Mouse (Mus musculus): Measurements from ENCODE around the gene Ghrl. TPM values are rescaled to one million over a fixed set of nuclear protein-coding genes. Genes with fewer than 3 reads are reported as not detected.
"Not testable (repeated sequence)": the region's sequence is repeated elsewhere in the genome, so short reads cannot be mapped to it uniquely, and the experiment has no call there.

The Ghrl gene
- total RNA-seq (2017) = 0.74 TPM in 1 of 2 replicates, not detected in the other

DNA sequence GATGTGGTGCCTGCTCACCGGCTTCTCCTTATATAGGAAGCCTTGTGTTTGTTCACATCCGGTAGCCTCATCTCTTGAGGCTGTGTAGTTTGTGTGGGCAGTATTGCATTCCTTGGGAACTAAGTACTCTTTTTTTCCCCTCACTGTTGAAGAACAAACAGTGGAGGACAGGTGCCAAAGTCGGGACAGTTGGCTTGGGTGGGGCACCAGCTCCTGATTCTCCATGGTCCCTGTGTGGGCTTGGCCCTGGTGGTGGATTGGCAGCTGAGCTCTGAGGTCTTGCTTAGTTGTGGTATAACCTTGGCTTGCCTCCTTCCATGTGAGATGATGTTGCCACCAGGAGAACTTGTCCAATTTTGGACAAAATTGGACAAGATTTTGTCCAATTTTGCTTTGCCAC lies at the start of gene Ghrl:
Gene Ghrl, minus strand, starts transcription at position 3 of the 400 bp plus-strand sequence.
- ATAC-seq (ENCODE audit: extremely low read depth, insufficient number of reproducible peaks, low FRiP score, poor library complexity, severe bottlenecking) = no peak

DNA sequence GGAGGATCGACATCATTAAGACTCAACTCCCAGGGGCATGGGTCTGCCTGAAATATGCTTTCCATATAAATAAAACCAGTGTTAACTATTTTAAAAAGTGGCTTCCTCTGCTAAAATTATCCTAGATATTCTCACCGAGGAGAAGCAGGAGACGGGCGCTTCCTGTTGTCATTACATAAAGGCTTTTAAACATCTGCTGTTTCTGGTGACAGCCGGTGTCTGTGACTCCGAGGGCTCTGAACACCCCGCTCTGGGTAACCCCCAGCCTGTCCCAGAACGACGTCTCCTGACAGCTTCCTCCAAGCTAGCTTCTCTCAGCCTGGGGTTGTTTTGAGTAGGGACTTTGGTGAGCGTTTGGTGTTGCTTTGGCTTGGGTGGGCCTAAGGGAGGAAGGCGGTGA lies 49.1 kb upstream of the Ghrl start:
- ATAC-seq (ENCODE audit: extremely low read depth, insufficient number of reproducible peaks, low FRiP score, poor library complexity, severe bottlenecking) = no peak

DNA sequence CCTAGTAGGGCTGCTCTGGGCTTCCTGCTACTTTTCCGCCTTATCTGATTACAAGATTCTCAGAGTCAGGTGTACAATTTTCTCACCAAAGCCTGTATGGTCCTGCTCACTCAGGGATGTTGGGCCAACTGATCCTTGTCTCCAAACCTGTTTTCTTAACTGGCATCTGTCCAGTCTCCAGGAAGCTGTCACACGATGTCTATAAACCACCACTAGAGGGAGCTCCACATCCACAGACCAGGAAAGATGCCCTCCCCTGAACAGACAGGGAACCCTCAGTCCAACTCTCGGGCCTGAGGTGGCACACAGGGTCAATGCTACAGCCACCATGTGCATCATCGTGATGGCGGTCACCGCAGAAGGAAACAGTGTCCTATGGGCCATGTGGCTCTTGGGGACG lies 42.0 kb upstream of the Ghrl start:
- peak; percentile 37; the same call in 1 of the 2 replicates for ATAC-seq (ENCODE audit: extremely low read depth, insufficient number of reproducible peaks, low FRiP score, poor library complexity, severe bottlenecking)

DNA sequence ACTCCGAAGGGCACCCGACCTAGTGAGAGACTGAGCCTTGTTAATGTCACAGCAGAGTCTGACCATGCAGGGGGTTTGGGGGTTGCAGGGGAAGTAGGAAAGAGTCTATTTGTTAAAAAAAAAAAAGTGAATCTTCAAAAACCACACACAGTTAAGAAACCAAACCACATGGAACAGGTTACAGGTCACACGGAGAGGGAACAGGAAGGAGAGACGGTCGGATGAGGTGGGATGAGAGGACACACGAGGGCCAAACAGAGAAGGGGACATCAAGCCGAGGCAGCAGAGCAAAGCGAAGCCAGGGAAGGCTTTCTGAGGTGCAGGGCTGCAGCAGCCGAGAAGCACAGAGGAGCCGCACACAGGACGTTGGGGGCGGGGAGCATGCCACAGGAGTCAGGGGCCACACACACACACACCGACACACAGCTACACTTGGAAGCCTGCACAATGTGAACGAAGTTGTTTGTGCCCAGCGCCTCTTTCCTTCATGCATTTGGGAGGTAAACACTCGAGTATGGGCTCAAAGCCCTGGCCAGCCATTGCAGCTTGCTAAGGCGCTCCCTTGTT lies 29.5 kb upstream of the Ghrl start:
- ATAC-seq (ENCODE audit: extremely low read depth, insufficient number of reproducible peaks, low FRiP score, poor library complexity, severe bottlenecking) = no peak

DNA sequence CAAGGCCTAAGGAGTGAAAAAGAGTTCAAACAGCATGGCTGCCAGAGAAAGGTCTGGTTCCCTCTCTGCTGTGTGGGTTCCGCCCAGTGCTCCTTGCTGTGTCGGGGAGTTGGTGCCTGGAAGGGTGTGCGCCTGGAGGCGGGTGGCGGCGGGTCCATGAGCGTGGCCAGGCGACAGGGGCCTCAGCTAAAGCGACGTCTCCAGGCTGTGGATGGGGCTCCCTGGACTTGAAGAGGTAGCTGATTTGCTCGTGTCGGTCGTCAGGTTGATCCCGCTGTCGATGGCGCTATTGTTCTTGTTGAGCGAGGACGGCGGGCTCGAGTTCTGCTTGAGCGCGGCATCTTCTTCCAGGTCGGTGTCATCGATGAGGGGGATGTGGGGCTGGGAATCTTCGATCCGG lies 28.7 kb upstream of the Ghrl start:
- no peak for ATAC-seq (ENCODE audit: extremely low read depth, insufficient number of reproducible peaks, low FRiP score, poor library complexity, severe bottlenecking)

DNA sequence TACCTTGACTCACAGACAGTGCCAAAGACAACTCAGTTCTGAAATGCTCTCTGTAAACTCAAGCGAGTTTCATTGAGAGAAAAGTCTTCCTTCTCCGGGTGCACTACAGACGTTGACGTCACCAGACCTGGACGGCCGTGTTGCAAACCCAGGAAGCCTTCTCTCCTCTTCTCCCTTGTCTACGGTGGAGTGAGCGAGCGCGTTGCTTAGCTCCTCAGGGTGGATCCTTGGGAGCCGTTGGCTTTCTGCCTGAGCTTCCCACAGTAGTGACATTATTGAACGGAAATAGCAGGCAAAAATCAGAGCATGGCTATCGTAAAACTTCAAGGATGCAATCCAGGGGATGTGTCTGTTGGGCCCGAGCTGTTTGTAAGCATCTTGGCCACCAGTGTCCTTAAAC lies 27.6 kb upstream of the Ghrl start:
- no peak for ATAC-seq (ENCODE audit: extremely low read depth, insufficient number of reproducible peaks, low FRiP score, poor library complexity, severe bottlenecking)

DNA sequence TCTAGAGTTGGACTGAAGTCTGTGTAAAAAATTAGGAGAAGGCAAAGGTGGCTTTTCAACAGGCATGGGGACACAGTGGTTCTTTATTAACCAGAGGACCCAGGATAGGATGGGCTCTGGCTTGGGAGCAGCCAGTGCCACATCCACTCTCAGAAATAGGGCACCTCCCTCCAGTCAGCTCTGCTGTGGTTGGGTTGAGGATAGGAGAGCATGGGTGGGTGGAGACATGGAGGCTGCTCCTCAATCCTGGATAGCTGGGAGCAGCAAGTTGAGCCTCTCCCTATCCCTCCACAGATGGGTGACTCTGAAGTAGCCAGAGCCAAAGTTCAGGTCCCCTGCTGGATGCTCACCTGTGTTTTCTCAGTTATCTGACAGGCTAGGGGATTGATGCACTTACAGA lies 25.4 kb upstream of the Ghrl start:
- no peak for ATAC-seq (ENCODE audit: extremely low read depth, insufficient number of reproducible peaks, low FRiP score, poor library complexity, severe bottlenecking)

DNA sequence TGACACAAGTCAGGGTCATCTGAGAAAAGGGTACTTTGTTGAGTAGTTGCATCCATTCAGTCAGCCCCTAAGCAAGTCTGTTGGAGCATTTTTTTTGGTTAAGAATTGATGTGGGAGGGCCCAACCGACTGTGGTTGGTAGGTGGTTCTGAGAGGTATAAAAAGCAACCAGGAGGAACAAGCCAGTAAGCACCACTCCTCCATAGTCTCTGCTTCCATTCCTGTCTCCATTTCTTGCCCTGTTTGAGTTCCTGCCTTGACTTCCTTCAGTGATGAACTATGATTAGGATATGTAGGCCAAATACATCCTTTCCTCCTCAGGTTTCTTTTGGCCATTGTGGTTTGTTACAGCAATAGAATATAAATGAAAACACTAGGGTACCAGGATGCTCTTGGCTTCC lies 23.4 kb upstream of the Ghrl start:
- ATAC-seq (ENCODE audit: extremely low read depth, insufficient number of reproducible peaks, low FRiP score, poor library complexity, severe bottlenecking) = no peak

DNA sequence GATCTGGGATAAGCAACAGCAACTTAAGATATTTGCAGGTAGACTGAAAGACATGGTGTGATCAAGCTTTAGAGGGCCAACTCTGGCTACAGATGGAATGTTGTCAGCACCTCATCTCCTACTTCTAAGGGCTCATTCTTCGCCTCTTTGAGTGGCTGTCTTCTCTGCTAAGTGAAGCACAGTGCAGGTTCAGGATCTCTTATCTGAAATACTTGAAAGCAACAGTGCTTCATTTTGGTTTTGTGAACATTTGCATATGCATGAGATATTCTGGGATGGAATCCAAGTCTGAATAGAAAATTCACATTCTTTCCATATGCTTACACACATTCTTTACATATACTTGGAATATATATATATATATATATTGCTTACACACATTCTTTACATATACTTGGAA lies 22.6 kb upstream of the Ghrl start:
- ATAC-seq (ENCODE audit: extremely low read depth, insufficient number of reproducible peaks, low FRiP score, poor library complexity, severe bottlenecking) = no peak

DNA sequence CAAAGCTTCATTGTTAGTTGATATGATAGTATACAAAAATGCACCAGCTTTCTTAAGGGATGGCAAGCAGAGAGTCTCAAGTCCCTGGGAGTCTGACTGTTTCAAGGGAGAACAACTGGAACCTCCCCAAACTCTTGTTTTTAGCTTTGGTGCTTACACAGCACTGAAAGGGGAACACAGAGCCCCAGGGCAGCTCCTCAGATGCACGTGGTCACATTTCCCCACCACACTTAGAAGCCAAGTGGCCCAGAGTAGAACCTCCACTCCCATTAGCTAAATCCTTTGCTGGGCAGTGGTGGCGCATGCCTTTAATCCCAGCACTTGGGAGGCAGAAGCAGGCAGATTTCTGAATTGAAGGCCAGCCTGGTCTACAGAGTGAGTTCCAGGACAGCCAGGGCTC lies 21.7 kb upstream of the Ghrl start:
- ATAC-seq (ENCODE audit: extremely low read depth, insufficient number of reproducible peaks, low FRiP score, poor library complexity, severe bottlenecking) = no peak

DNA sequence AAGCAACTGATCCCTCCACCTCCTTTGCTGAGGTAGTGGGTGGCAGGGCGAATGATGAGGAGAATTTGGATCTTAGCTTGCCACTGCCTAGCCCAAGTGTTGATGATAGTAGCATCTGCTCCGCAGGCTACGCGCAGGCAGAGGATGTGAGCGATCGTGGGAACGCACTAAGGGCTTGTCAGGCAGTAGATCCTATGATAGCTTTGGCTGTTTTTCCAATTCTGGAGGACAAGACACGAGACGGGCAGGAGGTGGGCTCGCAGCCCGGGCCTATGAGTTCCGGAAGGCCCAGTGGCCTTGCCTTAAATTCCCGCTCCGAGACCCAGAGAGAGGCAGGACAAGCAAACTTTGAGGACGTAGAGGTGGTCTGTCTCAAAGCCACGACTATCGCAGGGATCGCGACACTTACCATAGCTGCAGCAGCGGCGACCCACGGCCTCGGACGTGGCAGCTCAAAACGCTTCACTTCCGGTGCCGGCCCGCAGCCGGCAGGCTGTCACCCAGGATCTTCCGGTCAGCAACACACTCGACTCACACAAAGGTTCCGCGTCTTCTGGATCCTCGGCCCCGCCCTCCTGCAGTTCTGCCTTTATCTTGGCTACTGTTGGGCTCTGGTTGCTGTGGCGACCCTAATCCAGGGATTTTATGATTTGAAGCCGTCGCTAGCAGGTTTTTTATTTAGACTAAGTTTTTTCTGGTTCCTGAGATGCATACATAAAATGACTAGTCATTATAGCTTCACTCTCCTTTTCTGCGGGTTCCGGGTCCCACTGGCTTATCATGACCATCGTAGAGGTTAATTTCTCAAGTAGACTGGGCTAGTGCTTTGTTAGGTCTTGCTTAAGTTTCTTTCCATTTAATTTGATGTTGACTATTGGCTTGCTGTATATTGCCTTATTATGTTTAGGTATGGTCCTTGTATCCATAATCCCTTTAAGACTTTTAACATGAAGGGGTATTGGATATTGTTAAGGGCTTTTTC lies 20.8 kb upstream of the Ghrl start, which contains the start of gene Sec13:
Gene Sec13, minus strand, starts transcription at position 508 of the 982 bp plus-strand sequence.
- peak; percentile 94 for ATAC-seq (ENCODE audit: extremely low read depth, insufficient number of reproducible peaks, low FRiP score, poor library complexity, severe bottlenecking)

DNA sequence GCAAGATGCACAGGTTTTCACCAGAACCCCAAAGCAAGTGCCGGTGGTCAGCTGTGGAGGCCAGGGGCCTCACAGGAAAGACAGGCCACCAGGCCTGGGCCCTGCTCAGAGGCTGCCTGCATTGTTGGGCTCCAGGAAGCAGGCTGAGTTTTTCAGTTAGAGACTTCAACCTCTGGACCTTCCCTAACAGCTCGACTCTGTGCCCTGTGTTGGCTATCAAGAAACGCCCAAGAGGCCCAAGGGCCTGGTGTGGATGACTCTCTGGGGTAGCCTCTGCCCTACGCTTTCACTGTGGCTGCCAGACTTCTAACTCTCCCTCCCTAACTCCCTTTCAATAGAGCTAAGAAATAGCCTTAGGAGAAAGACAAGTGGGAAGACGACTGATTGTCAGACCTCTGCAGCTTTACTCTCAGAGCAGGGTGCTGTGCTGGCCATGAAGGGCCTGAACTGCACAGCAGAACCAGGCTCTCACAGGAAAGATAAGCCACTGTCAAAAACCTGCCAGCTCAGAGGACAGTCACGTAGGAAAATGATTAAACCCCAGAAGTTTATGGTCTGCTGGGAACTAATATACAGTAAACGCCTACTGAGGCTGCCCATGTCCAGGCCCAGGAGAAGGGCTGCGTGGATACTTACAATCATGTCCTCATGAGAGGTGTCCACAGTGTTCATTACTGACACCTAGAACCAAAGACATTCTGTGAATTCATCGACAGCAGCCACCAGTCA lies 17.8 kb upstream of the Ghrl start:
- no peak for ATAC-seq (ENCODE audit: extremely low read depth, insufficient number of reproducible peaks, low FRiP score, poor library complexity, severe bottlenecking)

DNA sequence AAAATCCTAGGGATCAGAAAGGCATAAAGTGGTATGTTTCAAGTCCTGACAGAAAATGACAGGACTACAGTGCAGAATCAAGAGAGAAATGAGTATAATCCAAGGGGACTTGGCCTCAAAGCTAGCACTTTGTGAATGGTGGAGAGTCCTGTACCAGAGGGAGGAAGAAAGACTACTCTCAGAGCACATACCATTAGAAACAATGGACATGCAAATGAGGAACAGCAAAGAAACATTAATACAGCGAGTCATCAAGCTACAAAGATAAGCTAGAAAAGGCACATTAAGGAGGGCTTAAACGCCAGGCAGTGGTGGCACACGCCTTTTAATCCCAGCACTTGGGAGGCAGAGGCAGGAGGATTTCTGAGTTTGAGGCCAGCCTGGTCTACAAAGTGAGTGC lies 11.6 kb upstream of the Ghrl start:
- ATAC-seq (ENCODE audit: extremely low read depth, insufficient number of reproducible peaks, low FRiP score, poor library complexity, severe bottlenecking) = no peak

DNA sequence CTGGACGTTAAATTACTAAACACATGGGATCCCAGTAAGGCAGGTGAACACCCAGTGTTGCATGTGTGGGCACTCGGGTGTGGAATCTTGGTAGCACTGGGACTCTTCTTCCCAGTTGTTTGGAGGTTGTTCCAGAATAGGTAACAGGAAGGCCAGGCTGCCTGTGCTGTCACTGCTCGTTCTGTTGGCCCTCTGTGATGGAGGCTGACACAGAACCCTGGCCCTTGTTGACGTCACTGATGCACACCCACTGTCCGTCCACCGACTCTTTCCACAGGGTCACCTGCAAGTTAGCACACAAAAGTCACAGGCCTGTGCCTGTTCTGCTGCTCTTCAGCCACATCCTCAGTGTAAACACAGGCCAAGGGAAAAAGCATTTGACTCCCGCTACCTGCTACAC lies 8.5 kb upstream of the Ghrl start:
- ATAC-seq (ENCODE audit: extremely low read depth, insufficient number of reproducible peaks, low FRiP score, poor library complexity, severe bottlenecking) = peak; percentile 9; the same call in 1 of the 2 replicates

DNA sequence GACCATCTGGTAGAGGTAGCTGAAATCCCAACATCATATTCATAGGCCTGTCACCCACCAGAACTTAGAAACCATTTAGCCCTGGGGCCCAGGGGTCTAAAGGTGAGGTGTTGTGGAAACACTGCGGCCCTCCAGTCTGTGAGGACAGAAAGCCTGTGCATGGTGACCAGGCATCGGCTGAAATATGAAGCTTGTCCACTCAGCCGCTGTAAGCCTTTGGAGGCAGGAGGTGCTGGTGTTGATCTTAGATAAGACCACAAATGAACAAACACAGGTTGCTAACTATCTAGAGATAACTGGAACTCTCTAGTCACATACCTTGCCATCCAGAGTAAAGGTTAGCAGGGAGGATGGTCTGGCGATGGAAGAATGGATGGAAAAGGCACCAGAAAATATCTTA lies 1.4 kb upstream of the Ghrl start:
- ATAC-seq (ENCODE audit: extremely low read depth, insufficient number of reproducible peaks, low FRiP score, poor library complexity, severe bottlenecking) = no peak

DNA sequence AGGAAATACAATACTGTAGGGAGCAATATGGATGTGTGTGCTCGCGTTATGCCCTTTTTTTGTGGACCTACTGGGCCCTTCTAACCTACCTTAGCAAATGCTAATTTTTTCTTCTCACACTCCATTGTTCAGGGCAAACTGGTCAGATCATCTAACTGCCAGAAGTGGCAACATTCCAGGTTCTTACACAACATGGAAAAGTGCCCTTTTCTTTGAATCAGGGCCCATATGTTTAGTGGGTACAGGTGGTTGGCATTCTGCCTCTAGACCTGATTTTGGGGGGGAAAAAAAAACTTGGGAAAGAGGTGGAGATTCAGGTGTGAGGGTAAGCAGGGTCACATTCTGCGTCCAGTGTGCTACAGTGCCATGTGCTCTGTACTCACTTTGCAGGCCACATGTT lies 2.1 kb downstream of the Ghrl start:
- ATAC-seq (ENCODE audit: extremely low read depth, insufficient number of reproducible peaks, low FRiP score, poor library complexity, severe bottlenecking) = no peak

DNA sequence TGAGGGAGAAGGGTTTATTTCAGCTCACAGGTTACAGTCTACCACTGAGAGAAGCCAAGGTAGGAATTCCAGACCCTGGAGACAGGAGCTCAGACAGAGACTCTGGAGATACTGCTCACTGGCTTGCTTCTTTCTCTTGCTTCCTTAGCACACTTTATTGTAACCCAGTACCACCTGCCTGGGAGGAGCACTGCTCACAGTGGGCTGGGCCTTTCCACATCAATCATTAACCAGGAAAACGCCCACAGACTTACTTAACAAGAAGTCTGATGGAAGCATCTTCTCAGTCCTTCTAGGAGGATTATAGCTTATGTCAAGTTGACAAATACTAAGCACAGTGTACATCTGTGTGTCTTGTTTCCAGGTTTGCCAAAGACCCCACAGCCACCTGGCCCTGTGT lies 4.9 kb downstream of the Ghrl start:
- ATAC-seq (ENCODE audit: extremely low read depth, insufficient number of reproducible peaks, low FRiP score, poor library complexity, severe bottlenecking) = no peak

DNA sequence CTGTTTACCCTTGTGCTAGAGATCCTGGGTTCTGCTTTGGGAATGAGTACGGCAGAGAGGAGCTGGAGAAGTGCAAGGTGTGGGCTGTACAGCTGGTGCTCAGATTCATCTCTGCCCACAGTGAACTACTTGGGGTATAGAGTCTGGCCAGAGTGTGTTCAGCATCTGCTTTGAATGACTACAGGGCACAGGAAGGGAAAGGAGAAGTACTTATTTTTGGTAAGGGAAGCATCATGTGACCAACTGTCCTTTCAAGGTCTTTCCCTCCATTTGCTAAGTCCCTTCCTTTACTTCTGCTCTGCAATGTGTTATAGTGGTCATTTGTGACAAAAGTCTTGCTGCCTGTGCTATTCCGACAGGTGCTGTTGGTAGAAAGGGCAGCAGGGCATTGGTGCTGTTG lies 5.4 kb downstream of the Ghrl start:
- peak; percentile 48; the same call in 1 of the 2 replicates for ATAC-seq (ENCODE audit: extremely low read depth, insufficient number of reproducible peaks, low FRiP score, poor library complexity, severe bottlenecking)

DNA sequence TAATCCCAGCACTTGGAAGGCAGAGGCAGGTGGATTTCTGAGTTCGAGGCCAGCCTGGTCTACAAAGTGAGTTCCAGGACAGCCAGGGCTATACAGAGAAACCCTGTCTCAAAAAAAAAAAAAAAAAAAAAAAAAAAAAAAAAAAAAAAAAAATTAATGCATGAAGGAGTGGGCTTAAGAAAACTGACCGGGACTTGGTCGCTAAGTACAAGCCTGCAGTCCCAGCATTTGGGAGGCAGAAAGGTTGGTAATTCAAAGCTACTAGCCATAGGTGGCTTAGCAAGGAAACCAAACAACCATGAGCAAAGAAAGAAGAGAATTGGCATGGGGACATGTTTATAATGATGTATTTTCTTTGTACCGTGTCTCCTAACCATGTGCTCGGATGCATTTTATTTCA lies 6.3 kb downstream of the Ghrl start:
- ATAC-seq (ENCODE audit: extremely low read depth, insufficient number of reproducible peaks, low FRiP score, poor library complexity, severe bottlenecking) = not testable (repeated sequence)

DNA sequence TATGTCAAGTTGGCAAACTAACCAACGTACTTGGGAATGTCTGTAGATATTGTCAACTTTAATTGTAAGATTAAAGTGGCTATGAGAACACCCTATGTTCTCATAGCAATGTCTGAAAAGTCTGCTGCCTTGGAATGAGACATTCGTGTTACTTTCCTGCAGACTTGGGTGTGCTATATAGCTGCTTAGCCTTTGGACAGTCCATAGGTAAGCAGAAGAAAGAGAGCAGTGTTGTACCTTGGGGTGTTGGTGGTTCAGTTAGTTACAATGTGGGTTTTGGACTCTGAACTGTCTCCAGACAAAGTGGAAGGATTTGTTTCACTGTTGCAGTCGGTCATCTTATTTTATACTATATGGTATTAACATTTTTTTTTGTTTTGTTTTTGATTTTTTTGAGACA lies 7.0 kb downstream of the Ghrl start:
- ATAC-seq (ENCODE audit: extremely low read depth, insufficient number of reproducible peaks, low FRiP score, poor library complexity, severe bottlenecking) = no peak

All from neutrophil, adult 5-6 weeks (primary cell).